Mouse (Mus musculus): ENCODE data around the gene Prcd. TPM values are rescaled to one million over a fixed set of nuclear protein-coding genes. Genes with fewer than 3 reads are reported as not detected.
"Not testable (repeated sequence)": the region's sequence is repeated elsewhere in the genome, so short reads cannot be mapped to it uniquely, and the experiment has no call there.

The Prcd gene
- polyA plus RNA-seq (2012; ENCODE audit: insufficient read depth, insufficient read length, missing spikeins), result not detected in 2 replicates

GRCm38 (mm10) chr11:116653234-116653633 is at the start of gene Prcd:
Gene Prcd, plus strand, starts transcription at chr11:116653534.
- Histone ChIP-seq H3K27ac (ENCODE audit: insufficient read depth, low read depth, low read length) (no peak within 1 kb of the TSS), H3K4me3 (ENCODE audit: insufficient read depth, low read length) (peak within 1 kb of the TSS; percentile 48), H3K4me1 (ENCODE audit: control insufficient read depth, insufficient read depth, low read length) (peaks cover under 1% of the 10 kb centered on the region)
- TF ChIP-seq POLR2A (IDR thresholded peaks at IDR 0.05; ENCODE audit: borderline replicate concordance, low read depth, low read length) (no peak), CTCF (IDR thresholded peaks at IDR 0.05; ENCODE audit: low read depth, low read length) (no peak)

- Histone ChIP-seq H3K4me3 (ENCODE audit: insufficient read depth, low read length) (no peak overlapping the region), H3K27ac (ENCODE audit: insufficient read depth, low read depth, low read length) (no peak overlapping the region), H3K4me1 (ENCODE audit: control insufficient read depth, insufficient read depth, low read length) (peaks cover 4% of the 10 kb centered on the region)
- TF ChIP-seq POLR2A (IDR thresholded peaks at IDR 0.05; ENCODE audit: borderline replicate concordance, low read depth, low read length) (no peak), CTCF (IDR thresholded peaks at IDR 0.05; ENCODE audit: low read depth, low read length) (no peak)
Measured at GRCm38 (mm10) chr11:116604097-116604496, 49.2 kb upstream of the Prcd start.

DNA sequence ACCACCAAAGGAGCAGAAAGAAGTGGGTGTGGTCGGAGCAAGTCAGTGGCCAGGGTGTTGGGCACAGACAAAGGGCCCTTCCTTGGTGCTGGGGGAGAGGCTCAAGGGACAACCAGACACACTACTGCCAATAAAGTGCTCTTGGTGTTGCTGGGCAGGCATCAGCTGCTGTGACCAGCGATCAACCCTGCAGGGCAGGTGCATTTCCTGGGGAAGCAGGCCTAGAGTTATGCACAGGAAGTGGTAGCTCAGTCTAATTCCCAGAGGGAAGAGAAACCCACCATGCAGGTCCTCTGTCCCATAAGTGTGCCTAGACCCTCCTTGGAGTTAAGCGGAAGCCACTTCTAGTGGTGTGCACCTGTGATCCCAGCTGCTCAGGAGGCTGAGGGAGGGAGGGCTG is 45.6 kb upstream of the Prcd start:
- Histone ChIP-seq H3K4me3 (ENCODE audit: insufficient read depth, low read length) (no peak overlapping the region), H3K4me1 (ENCODE audit: control insufficient read depth, insufficient read depth, low read length) (peaks cover 8% of the 10 kb centered on the region), H3K27ac (ENCODE audit: insufficient read depth, low read depth, low read length) (no peak overlapping the region)
- no peak for TF ChIP-seq CTCF (IDR thresholded peaks at IDR 0.05; ENCODE audit: low read depth, low read length)
- no peak for TF ChIP-seq POLR2A (IDR thresholded peaks at IDR 0.05; ENCODE audit: borderline replicate concordance, low read depth, low read length)

DNA sequence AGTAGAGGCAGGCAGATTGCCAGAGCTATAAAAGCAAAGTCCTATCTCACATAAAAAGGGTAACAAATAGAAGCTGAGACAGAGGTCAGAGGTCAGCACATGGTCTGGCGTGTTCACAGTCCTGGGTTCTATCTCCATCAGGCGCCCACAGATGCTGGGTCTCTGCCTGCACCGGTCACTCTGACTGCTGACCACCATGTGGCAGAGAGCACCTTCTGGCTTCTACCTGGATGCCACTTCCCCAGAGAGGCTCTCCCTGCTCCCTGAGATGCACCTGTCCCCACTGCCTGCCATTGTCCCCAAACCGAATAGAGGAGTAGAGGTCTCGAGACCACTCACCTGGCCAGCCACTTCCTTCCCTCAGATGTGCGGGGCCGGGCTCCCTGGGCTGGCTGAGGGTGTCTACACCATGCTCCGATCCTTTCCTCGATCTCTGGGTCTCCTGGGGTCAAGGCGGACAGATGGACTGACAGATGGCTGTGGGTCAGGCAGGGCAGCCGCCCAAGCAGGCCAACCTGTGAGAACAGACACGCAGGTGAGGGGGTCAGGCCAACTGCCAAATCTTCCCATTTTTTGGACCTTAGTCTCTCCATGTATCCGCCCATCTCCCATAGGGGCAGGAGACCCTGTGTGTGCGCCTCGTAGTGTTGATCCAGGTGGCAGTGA is 43.2 kb upstream of the Prcd start:
- Histone ChIP-seq H3K4me1 (ENCODE audit: control insufficient read depth, insufficient read depth, low read length) (peaks cover 21% of the 10 kb centered on the region), H3K4me3 (ENCODE audit: insufficient read depth, low read length) (no peak overlapping the region), H3K27ac (ENCODE audit: insufficient read depth, low read depth, low read length) (no peak overlapping the region)
- TF ChIP-seq POLR2A (IDR thresholded peaks at IDR 0.05; ENCODE audit: borderline replicate concordance, low read depth, low read length) (no peak), CTCF (IDR thresholded peaks at IDR 0.05; ENCODE audit: low read depth, low read length) (no peak)

GRCm38 (mm10) chr11:116611168-116611567 is 42.2 kb upstream of the Prcd start:
- H3K4me3 ChIP-seq (ENCODE audit: insufficient read depth, low read length); H3K27ac ChIP-seq (ENCODE audit: insufficient read depth, low read depth, low read length): not testable (repeated sequence)
- peaks cover 26% of the 10 kb centered on the region for H3K4me1 ChIP-seq (ENCODE audit: control insufficient read depth, insufficient read depth, low read length)

GRCm38 (mm10) chr11:116611883-116612282 is 41.5 kb upstream of the Prcd start:
- Histone ChIP-seq H3K27ac (ENCODE audit: insufficient read depth, low read depth, low read length) (no peak overlapping the region), H3K4me3 (ENCODE audit: insufficient read depth, low read length) (no peak overlapping the region), H3K4me1 (ENCODE audit: control insufficient read depth, insufficient read depth, low read length) (peaks cover 31% of the 10 kb centered on the region)
- no peak for TF ChIP-seq POLR2A (IDR thresholded peaks at IDR 0.05; ENCODE audit: borderline replicate concordance, low read depth, low read length)
- TF ChIP-seq CTCF (IDR thresholded peaks at IDR 0.05; ENCODE audit: low read depth, low read length), result no peak

DNA sequence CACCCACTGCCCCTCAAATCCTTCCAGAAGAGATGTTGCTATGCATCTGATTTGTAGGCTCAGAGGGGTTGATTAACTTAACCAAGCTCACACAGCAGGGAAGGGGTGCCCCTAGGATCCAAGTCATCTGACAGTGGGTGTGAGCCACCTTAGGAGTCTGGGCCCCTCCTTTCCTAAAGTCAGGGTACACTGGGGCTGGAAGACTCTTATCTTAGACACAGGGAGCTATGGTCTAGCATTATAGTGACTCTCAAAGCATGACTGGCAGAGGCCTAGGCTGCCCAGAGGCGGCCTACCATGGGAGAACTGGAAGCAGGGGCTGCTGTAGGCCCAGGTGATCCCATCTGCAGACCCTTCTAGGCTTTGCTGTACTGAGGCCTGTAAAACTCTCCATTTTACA is 40.8 kb upstream of the Prcd start:
- Histone ChIP-seq H3K4me1 (ENCODE audit: control insufficient read depth, insufficient read depth, low read length) (peaks cover 37% of the 10 kb centered on the region), H3K4me3 (ENCODE audit: insufficient read depth, low read length) (no peak overlapping the region), H3K27ac (ENCODE audit: insufficient read depth, low read depth, low read length) (no peak overlapping the region)
- TF ChIP-seq POLR2A (IDR thresholded peaks at IDR 0.05; ENCODE audit: borderline replicate concordance, low read depth, low read length) (no peak), CTCF (IDR thresholded peaks at IDR 0.05; ENCODE audit: low read depth, low read length) (no peak)

DNA sequence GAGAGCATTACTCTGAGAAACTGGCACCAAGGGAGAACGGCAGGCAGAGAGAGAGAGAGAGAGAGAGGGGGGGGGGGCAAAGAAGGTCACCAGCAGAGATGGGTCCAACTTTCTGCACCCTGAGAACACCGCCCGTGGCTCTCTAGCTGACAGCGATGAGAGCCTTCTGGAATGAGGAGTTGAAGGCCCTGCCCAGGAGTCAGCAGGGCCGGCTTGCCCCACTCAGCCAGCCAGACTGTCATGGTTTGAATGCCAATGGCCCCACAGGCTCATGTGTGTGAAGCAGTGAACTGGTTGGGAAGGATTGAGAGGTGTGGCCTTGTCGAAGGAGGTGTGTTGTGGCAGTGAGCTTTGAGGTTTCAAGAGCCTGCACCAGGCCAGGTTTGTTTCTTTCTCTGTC is 40.1 kb upstream of the Prcd start:
- H3K4me1 ChIP-seq (ENCODE audit: control insufficient read depth, insufficient read depth, low read length), result peaks cover 44% of the 10 kb centered on the region
- H3K27ac ChIP-seq (ENCODE audit: insufficient read depth, low read depth, low read length), result no peak overlapping the region
- H3K4me3 ChIP-seq (ENCODE audit: insufficient read depth, low read length), result no peak overlapping the region

DNA sequence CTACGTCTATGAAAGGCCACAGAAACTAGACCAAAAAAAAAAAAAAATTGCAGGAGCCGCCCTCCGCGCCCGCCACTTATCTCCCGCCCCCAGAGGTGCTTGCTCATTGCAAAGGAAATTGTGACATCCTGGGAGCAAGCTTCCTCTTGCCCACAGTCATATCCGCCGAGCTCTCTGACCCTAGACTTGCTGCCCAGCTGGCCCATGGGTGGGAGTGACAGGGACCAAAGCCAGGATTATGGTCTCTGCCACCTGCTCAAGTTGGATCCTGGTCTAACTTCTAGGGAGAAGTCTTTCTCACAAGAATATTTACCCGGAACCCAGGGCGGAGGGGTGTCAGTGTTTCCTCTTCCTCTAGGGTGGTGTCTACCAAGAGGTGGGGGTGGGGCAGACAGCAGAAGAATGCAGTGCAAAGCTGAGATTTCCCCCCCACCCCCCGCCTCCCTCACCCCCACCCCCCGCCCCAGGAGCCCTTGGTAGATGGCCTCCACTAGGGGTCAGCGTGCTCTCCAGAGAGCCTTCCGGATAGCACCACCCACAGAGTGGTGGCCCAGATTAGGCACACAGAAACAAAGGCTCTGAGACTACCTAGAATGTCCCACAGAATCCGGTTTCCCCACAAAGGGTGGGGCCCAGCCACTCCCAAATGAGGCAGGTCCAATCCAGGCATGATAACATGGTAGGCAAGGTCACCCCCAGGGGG is 37.4 kb upstream of the Prcd start:
- Histone ChIP-seq H3K27ac (ENCODE audit: insufficient read depth, low read depth, low read length) (peak overlapping the region; percentile 99), H3K4me1 (ENCODE audit: control insufficient read depth, insufficient read depth, low read length) (peaks cover 62% of the 10 kb centered on the region), H3K4me3 (ENCODE audit: insufficient read depth, low read length) (peak overlapping the region; percentile 50)
- TF ChIP-seq CTCF (IDR thresholded peaks at IDR 0.05; ENCODE audit: low read depth, low read length) (no peak), POLR2A (IDR thresholded peaks at IDR 0.05; ENCODE audit: borderline replicate concordance, low read depth, low read length) (0 out of 2 replicates have a peak, but pooled peaks have one; percentile 17)

More for the DNA sequence above, 40.1 kb upstream of the Prcd start:
- TF ChIP-seq POLR2A (IDR thresholded peaks at IDR 0.05; ENCODE audit: borderline replicate concordance, low read depth, low read length) (no peak), CTCF (IDR thresholded peaks at IDR 0.05; ENCODE audit: low read depth, low read length) (no peak)

DNA sequence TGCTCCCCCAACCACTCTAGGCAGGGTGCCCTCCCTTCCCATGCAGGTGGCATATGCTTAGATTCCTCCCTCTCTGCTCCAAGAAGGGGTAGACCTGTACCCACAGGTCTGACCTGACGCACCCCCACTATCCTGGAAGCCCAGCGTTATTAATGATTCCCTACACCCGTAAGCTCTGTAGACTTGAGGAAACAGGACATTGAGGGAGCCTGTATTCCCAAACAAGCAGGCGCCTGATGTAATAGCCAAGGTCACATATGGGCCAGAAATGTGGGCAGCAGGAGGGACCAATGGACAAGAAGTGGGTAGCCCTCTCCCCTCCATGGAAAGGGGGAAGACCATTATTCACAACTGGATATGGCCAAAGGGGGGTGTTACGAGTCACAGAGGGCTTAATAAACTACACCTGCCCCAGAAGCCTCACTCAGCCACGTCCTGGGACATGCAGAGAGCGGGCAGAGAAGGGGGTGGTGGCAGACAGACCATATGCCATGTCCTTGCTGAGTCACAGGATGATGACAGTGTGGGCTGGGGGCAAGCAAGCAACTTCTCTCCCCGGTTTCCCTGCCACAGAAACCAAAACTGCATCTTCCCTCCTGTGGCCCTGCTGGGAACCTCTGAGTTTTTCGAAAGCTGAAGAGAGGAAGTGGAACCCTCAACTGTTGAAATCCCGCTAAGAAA is 36.8 kb upstream of the Prcd start:
- TF ChIP-seq POLR2A (IDR thresholded peaks at IDR 0.05; ENCODE audit: borderline replicate concordance, low read depth, low read length), result no peak
- no peak for TF ChIP-seq CTCF (IDR thresholded peaks at IDR 0.05; ENCODE audit: low read depth, low read length)
- H3K4me3 ChIP-seq (ENCODE audit: insufficient read depth, low read length), result peak overlapping the region; percentile 50
- H3K27ac ChIP-seq (ENCODE audit: insufficient read depth, low read depth, low read length), result peak overlapping the region; percentile 99
- H3K4me1 ChIP-seq (ENCODE audit: control insufficient read depth, insufficient read depth, low read length), result peaks cover 69% of the 10 kb centered on the region

Measured in bone marrow macrophage, adult 2 months (primary cell).